Mouse (Mus musculus) neural tube, embryonic 14.5 days (tissue): Measurements from ENCODE around the gene Srpk1. TPM values are rescaled to one million over a fixed set of nuclear protein-coding genes. Genes with fewer than 3 reads are reported as not detected.

Experiments used
- ATAC-seq: fragments of 200-750 bp; cut with Nextera tagmentation; 2 replicates; pipeline ENCODE4 v1.8.0; 2017; ENCODE audit warnings: low read depth, mild to moderate bottlenecking, moderate TSS enrichment, moderate library complexity
- H3K27ac ChIP-seq: fragments of 300-500 bp; sonication (generic); 2 replicates; pipeline ENCODE4 v1.5.1; 2014; ENCODE audit warnings: low read depth, mild to moderate bottlenecking, control low read depth, low read length, moderate library complexity, mixed read lengths
- H3K27me3 ChIP-seq: fragments of 300-500 bp; sonication (generic); 2 replicates; pipeline ENCODE4 v1.6.1; 2014; ENCODE audit warnings: low read length; ENCODE audit not compliant: control insufficient read depth, insufficient read depth
- H3K36me3 ChIP-seq: fragments of 300-500 bp; sonication (generic); 2 replicates; pipeline ENCODE4 v1.6.1; 2014; ENCODE audit warnings: low read length, mixed read lengths; ENCODE audit not compliant: control insufficient read depth, insufficient read depth
- H3K4me1 ChIP-seq: fragments of 300-500 bp; sonication (generic); 2 replicates; pipeline ENCODE4 v1.6.1; 2014; ENCODE audit warnings: low read length; ENCODE audit not compliant: control insufficient read depth, insufficient read depth
- H3K4me2 ChIP-seq: fragments of 300-500 bp; sonication (generic); 2 replicates; pipeline ENCODE4 v1.6.1; 2014; ENCODE audit warnings: mild to moderate bottlenecking, low read depth, low read length, control low read depth
- H3K4me3 ChIP-seq: fragments of 300-500 bp; sonication (generic); 2 replicates; pipeline ENCODE4 v1.5.1; 2014; ENCODE audit warnings: low read depth, low read length, control low read depth, mixed read lengths
- H3K9ac ChIP-seq: fragments of 300-500 bp; sonication (generic); replicated peaks from 2 replicates; pipeline ENCODE4 v1.6.1; 2014; ENCODE audit warnings: low read depth, mild to moderate bottlenecking, control low read depth, low read length, mixed read lengths
- H3K9me3 ChIP-seq: fragments of 300-500 bp; sonication (generic); 2 replicates; pipeline ENCODE4 v1.6.1; 2016; ENCODE audit warnings: low read length; ENCODE audit not compliant: control insufficient read depth
- WGBS: fragments of 180-500 bp; shearing (Covaris S2); extraction: QIAGEN DNeasy Blood & Tissue Kit; methylation state at CpG from one replicate; pipeline ENCODE4 v1.1.7; 2014; 5-methylcytosine and 5-hydroxymethylcytosine counted together
- polyA plus RNA-seq: library from polyadenylated mRNA; unstranded; fragments of >200 nt; fragmentation: Nextera tagmentation; extraction: Ambion mirVana; gene quantifications from 2 replicates; pipeline ENCODE4 v1.2.1, GENCODE M21; 2014

Srpk1 gene
- polyA plus RNA-seq, 1 experiment from 2014 or later = 129 TPM

- H3K36me3 ChIP-seq = no peaks in the 10 kb centered on the region
- no peak overlapping the region for H3K4me3 ChIP-seq
- WGBS = 84% methylated on average over 7 of the region's 7 CpGs
- H3K4me1 ChIP-seq = no peaks in the 10 kb centered on the region
- no peak overlapping the region for H3K9ac ChIP-seq
- H3K27me3 ChIP-seq = no peaks in the 10 kb centered on the region
- H3K27ac ChIP-seq = no peak overlapping the region
- no peak overlapping the region for H3K4me2 ChIP-seq
- ATAC-seq = no peak
- no peaks in the 10 kb centered on the region for H3K9me3 ChIP-seq
Measured at GRCm38 (mm10) chr17:28637711-28638690, 15.5 kb upstream of the Srpk1 start.

DNA sequence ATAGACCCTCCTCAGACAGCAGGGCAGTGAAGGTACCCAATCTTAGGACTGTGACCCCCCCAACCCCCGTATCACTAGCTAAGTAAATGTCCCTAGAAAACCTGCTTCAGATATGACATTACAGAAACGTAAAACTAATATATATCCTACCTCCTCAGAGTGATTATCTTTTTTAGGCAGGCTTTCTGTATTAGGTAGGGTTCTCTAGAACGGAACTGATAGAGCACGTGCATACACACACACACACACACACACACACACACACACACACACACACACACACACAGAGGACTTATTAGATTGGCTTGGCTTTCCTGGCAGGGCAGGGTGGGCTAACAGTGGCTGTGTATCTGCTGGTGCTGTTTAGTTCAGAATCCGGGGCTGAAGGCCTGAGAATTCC lies 13.3 kb upstream of the Srpk1 start:
- no peaks in the 10 kb centered on the region for H3K9me3 ChIP-seq
- H3K4me2 ChIP-seq = no peak overlapping the region
- 77% methylated on average over 5 of the region's 5 CpGs for WGBS
- H3K36me3 ChIP-seq = no peaks in the 10 kb centered on the region
- H3K4me1 ChIP-seq = no peaks in the 10 kb centered on the region
- H3K27me3 ChIP-seq = no peaks in the 10 kb centered on the region
- H3K27ac ChIP-seq = no peak overlapping the region
- ATAC-seq = no peak
- no peak overlapping the region for H3K9ac ChIP-seq
- no peak overlapping the region for H3K4me3 ChIP-seq

DNA sequence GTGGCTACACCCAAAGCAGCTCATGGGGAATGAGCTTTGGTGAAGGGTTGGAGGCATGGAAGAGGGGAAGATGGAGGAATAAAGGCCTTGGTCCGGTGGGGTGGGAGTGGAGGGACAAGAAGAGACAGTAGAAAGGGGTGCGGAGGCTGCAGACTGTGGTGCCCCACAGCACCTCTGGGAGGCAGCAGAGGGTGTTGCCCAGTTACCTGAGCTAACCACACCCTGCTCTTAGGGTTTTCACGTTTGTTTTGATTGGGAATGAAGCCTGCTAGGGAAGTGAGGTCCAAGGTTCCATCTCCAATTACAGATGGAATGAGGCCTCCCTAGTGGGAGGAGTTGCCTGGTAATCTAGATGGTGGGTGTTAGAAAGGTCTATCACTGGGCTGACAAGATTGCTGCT lies 6.6 kb upstream of the Srpk1 start:
- no peaks in the 10 kb centered on the region for H3K36me3 ChIP-seq
- H3K4me2 ChIP-seq = no peak overlapping the region
- no peaks in the 10 kb centered on the region for H3K4me1 ChIP-seq
- no peaks in the 10 kb centered on the region for H3K9me3 ChIP-seq
- no peak overlapping the region for H3K9ac ChIP-seq
- no peak overlapping the region for H3K4me3 ChIP-seq
- H3K27ac ChIP-seq = no peak overlapping the region
- no peak for ATAC-seq
- WGBS = 40% methylated on average over 3 of the region's 3 CpGs
- no peaks in the 10 kb centered on the region for H3K27me3 ChIP-seq

DNA sequence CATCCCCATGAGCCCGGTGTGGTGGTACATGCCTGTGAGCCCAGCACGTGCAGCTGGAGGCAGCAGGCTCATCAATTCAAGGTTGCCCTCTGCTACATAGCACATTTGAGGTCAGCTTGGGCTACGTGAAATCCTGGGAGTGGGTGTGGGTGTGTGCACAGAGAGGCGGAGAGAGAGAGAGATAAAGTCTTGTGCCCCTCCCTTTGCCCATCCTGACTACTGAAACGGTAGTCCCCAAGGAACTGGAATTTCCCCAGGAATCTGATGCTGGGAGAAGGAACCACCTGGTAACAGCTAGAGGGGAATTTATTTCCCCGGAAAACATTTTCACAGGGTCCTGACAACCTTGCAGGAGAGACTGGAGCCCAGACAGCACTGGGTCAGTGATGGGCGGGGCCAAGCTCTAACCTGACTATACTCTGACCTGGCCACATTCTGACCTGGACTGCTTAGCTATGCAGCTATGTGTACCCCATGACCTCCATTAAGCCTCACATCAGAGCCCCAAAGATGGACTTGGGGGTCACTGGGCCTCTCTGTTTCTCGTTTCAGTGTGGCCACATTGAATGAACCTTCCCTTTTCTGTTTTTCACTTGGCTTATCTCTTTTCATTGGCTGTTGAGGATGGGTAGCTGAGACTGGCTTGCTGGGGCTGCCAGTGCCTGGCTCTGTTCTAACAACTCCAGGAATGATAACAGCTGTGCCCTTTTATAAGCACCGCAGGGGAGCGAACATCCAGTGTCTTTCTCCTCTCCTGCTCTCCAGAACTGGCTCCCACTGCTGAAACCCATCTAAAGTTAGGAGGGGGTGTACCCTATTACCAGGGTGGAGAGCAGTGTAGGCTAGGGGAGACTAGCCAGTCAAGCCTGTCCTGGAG lies 6.0 kb upstream of the Srpk1 start:
- Histone ChIP-seq H3K4me1 (no peaks in the 10 kb centered on the region), H3K9ac (no peak overlapping the region), H3K27me3 (no peaks in the 10 kb centered on the region), H3K27ac (no peak overlapping the region), H3K4me3 (no peak overlapping the region), H3K9me3 (no peaks in the 10 kb centered on the region), H3K36me3 (no peaks in the 10 kb centered on the region), H3K4me2 (no peak overlapping the region)
- ATAC-seq = no peak
- 62% methylated on average over 10 of the region's 10 CpGs for WGBS

DNA sequence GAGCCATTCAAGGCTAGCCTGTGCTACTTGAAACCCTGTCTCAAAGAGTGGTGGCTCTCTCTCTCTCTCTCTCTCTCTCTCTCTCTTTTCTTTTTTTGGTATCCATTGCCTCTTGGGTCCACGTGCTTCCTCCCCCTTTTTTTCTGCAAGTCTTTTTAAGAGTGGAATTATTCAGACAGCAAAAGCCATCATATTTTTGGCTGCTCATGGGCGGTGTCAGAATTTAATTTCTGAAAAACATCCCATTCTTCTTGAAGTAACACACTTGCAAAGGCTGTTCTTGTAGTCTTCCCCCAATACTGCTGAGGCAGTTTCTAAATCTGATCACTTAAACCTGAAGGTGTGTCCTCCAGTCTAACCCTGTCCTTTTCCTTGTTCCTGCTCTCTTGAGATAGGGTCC lies 4.4 kb upstream of the Srpk1 start:
- Histone ChIP-seq H3K4me3 (no peak overlapping the region), H3K4me1 (no peaks in the 10 kb centered on the region), H3K27me3 (no peaks in the 10 kb centered on the region), H3K9ac (no peak overlapping the region), H3K9me3 (no peaks in the 10 kb centered on the region), H3K27ac (no peak overlapping the region), H3K4me2 (no peak overlapping the region), H3K36me3 (no peaks in the 10 kb centered on the region)
- no peak for ATAC-seq
- WGBS = 86% methylated on average over 2 of the region's 2 CpGs

- Histone ChIP-seq H3K9me3 (no peaks in the 10 kb centered on the region), H3K4me2 (no peak overlapping the region), H3K4me1 (peaks cover 8% of the 10 kb centered on the region), H3K27me3 (no peaks in the 10 kb centered on the region), H3K36me3 (no peaks in the 10 kb centered on the region), H3K27ac (no peak overlapping the region), H3K9ac (no peak overlapping the region), H3K4me3 (no peak overlapping the region)
- WGBS = 93% methylated on average over 15 of the region's 15 CpGs
- no peak for ATAC-seq
Measured at GRCm38 (mm10) chr17:28625327-28625726, 2.8 kb upstream of the Srpk1 start.

GRCm38 (mm10) chr17:28624841-28625240 lies 2.3 kb upstream of the Srpk1 start:
- H3K36me3 ChIP-seq = 0 out of 2 replicates have a peak, but pooled peaks cover 4% of the 10 kb centered on the region
- no peak for ATAC-seq
- no peaks in the 10 kb centered on the region for H3K27me3 ChIP-seq
- no peak overlapping the region for H3K27ac ChIP-seq
- H3K4me2 ChIP-seq = no peak overlapping the region
- H3K9me3 ChIP-seq = no peaks in the 10 kb centered on the region
- WGBS = 80% methylated on average over 2 of the region's 2 CpGs
- H3K4me3 ChIP-seq = no peak overlapping the region
- no peak overlapping the region for H3K9ac ChIP-seq
- H3K4me1 ChIP-seq = peaks cover 9% of the 10 kb centered on the region

DNA sequence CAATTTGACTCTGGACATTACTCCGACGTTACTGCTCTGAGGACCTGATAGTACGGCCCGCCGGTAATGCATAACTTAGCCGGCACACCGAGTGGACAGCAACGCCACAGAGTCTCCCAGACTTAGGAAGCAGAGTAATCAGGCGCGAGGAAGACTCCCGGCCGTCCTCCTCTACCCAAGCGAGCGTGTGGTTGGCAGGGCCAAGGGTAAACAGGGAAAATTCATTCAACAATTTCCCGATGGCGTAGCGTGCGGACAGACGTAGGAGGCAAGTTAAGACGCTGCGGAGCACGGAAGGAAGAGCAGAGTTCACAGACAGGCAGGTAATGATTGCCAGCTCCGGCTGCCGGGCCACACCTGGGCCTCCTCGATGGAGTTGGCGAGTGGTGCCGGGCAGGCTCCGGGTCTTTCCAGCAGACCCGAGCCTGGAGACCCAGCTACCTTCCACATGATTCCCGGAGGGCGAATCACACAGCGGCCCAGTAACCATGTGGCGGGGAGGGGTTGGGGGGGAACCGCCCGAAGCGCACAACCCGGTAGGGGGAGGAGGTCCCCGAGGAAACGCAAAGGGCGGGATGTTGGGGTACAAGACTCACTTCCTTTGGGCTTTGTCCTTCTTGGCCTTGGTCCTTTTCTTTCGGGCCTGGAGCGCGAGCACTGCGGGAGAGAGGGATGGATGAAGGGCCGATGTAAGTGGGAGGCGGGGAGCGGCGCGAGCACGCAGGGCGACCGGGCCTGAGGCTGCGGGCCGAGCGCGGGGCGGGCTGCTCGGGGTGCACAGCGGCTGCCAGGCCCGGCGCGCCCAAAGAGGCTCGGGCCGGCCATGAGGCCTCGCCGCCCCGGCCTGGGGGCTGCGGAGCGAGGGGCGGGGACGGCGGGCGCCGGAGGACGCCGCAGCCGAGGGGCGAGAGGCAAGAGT lies 869 bp downstream of the Srpk1 start:
- Histone ChIP-seq H3K9me3 (no peaks in the 10 kb centered on the region), H3K4me2 (peak overlapping the region; percentile 86), H3K27me3 (no peaks in the 10 kb centered on the region), H3K27ac (peak overlapping the region; percentile 89), H3K4me3 (peak overlapping the region; percentile 95), H3K36me3 (0 out of 2 replicates have a peak, but pooled peaks cover 4% of the 10 kb centered on the region), H3K9ac (peak overlapping the region; percentile 93), H3K4me1 (peaks cover 11% of the 10 kb centered on the region)
- under 1% methylated on average over 50 of the region's 78 CpGs for WGBS
- peak; percentile 81 for ATAC-seq
